Comparison of ENCODE assay signal across 8 mouse cellular contexts in genomic region chr14:60633961-60634864, GRCm38 (mm10). TPM values are rescaled to one million over a fixed set of nuclear protein-coding genes. Genes with fewer than 3 reads are reported as not detected.
A peak's percentile ranks its signal among the peaks of the same experiment; 100 is the strongest.
DNase-seq lines count a peak whose midpoint lies in the region; ATAC-seq lines count a peak whose summit lies in the region.

Spata13 (plus strand) TSS chr14:60634001.

- H3K4me2 ChIP-seq in intestine, embryonic 14.5 days (ENCODE audit: low read length), result peak within 1 kb of the TSS; percentile 97

- 0 out of 2 replicates have a peak, but pooled peaks cover 8% of the 10 kb centered on the region for H3K4me1 ChIP-seq in intestine, embryonic 14.5 days (replicated peaks; ENCODE audit: control insufficient read depth, insufficient read depth, low read length)
- H3K4me1 ChIP-seq in midbrain, embryonic 10.5 days, result peaks cover 52% of the 10 kb centered on the region

- peak; percentile 91 for DNase-seq in adrenal gland, adult 8-10 months
- DNase-seq in embryo, embryonic 11 days, result peak; percentile 97
- DNase-seq in gastrocnemius, postnatal 36 days, result peak; percentile 70 to 75
- peak; percentile 98 for DNase-seq in intestine, embryonic 14.5 days (ENCODE audit: low spot score)
- DNase-seq in left cerebral cortex, postnatal 25 days (ENCODE audit: low spot score in 2 of 2), result peak; percentile 55 to 56
- peak; percentile 99 for DNase-seq in midbrain, embryonic 10.5 days (ENCODE audit: low spot score)
- DNase-seq in right cerebral cortex, postnatal 4 days, result peak; percentile 79
- no peak for DNase-seq in MN1 (ENCODE audit: low spot score)

- WGBS in intestine, embryonic 14.5 days, result under 1% methylated on average over 50 of the region's 50 CpGs
- WGBS in midbrain, embryonic 10.5 days, result under 1% methylated on average over 50 of the region's 50 CpGs

- H3K36me3 ChIP-seq in intestine, embryonic 14.5 days (ENCODE audit: control insufficient read depth, insufficient read depth, low read length), result no peaks in the 10 kb centered on the region
- H3K36me3 ChIP-seq in midbrain, embryonic 10.5 days, result peaks cover 28% of the 10 kb centered on the region

- 0 out of 2 replicates have a peak, but pooled peaks cover 4% of the 10 kb centered on the region for H3K27me3 ChIP-seq in intestine, embryonic 14.5 days (replicated peaks; ENCODE audit: control insufficient read depth, insufficient read depth, low read length)
- H3K27me3 ChIP-seq in midbrain, embryonic 10.5 days (ENCODE audit: low read depth, poor library complexity, severe bottlenecking), result peaks cover 17% of the 10 kb centered on the region; the same call in 1 of the 2 replicates

- H3K4me3 ChIP-seq in intestine, embryonic 14.5 days (ENCODE audit: low read depth, low read length), result peak within 1 kb of the TSS; percentile 57
- peak within 1 kb of the TSS; percentile 68 for H3K4me3 ChIP-seq in midbrain, embryonic 10.5 days

- H3K9ac ChIP-seq in intestine, embryonic 14.5 days (ENCODE audit: low read length), result peak within 1 kb of the TSS; percentile 49

- intact Hi-C loops in gastrocnemius, postnatal 36 days (cut with DNase I), result loop anchor here (2.0 to 5.0 kb wide), 2 partner anchors 53 to 101 kb away; no protein-coding TSS in a partner anchor
- intact Hi-C loops in left cerebral cortex, postnatal 25 days (cut with DNase I), result loop anchor here (2.0 to 5.0 kb wide), 2 partner anchors 73 to 82 kb away; no protein-coding TSS in a partner anchor

- H3K9me3 ChIP-seq in intestine, embryonic 14.5 days (ENCODE audit: control insufficient read depth, low read length), result no peaks in the 10 kb centered on the region
- no peaks in the 10 kb centered on the region for H3K9me3 ChIP-seq in midbrain, embryonic 10.5 days (replicated peaks)

- peak within 1 kb of the TSS; percentile 29; the same call in 1 of the 2 replicates for H3K27ac ChIP-seq in intestine, embryonic 14.5 days (ENCODE audit: low read depth)
- peak within 1 kb of the TSS; percentile 94 for H3K27ac ChIP-seq in midbrain, embryonic 10.5 days (replicated peaks)

- peak; percentile 92 for ATAC-seq in intestine, embryonic 14.5 days (replicated peaks; ENCODE audit: low FRiP score, low TSS enrichment, low read depth)

RNA-seq across cellular contexts. Expression of gene Spata13, which starts in this region (rescaled TPM):
- total RNA-seq in adrenal gland, adult 8-10 months (2022), result 100 to 1,000 TPM; 152 to 256 (median 184) TPM
- total RNA-seq in gastrocnemius, postnatal 36 days (2021), result 1 to 10 TPM; 2.4 to 2.8 TPM
- 23.1 and 26.9 TPM in 2 replicates for polyA plus RNA-seq in intestine, embryonic 14.5 days (2014; fragmentation: Nextera tagmentation; extraction: Ambion mirVana)
- total RNA-seq in left cerebral cortex, postnatal 25 days (2021), result 10 to 100 TPM; 17.6 to 25.2 TPM
- 67.9 and 70.0 TPM in 2 replicates for polyA plus RNA-seq in midbrain, embryonic 10.5 days (2016; fragmentation: Nextera tagmentation; extraction: Ambion mirVana)

Comparison
In these comparisons a context has a peak if more than half of its experiments do, and no peak if none do; other contexts are left out.
1. RNA of gene Spata13 (total RNA-seq): 152 to 256 TPM in adrenal gland, adult 8-10 months; 17.6 to 25.2 TPM in left cerebral cortex, postnatal 25 days and 2.4 to 2.8 TPM in gastrocnemius, postnatal 36 days; every median in the first group is over 4 times any median in the second.